In the genomic region with DNA sequence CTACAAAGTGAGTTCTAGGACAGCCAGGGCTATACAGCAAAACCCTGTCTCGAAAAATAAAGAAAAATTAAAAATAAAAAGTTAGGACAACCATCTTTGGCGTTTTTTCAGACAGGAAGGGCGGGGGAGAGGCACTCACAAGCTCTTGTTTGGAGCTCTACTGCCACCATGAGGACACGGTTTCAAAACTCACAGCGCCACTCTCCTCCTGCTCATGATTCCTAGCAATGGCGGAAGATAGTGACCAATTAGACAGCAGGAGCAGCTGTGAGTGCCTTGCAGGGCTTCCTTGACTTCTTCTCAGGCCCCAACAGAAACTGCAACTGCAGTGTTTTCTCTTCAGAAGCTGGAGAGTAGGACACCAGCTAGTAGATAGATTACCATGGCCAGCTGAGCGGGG, we compare ENCODE assay signal across 8 mouse cellular contexts.
DNase-seq lines count a peak whose midpoint lies in the region; ATAC-seq lines count a peak whose summit lies in the region.

No protein-coding gene starts in this region.

- H3K27me3 ChIP-seq in heart, embryonic 11.5 days (ENCODE audit: control insufficient read depth, insufficient read depth, low read length) = no peaks in the 10 kb centered on the region
- no peaks in the 10 kb centered on the region for H3K27me3 ChIP-seq in limb, embryonic 13.5 days
- H3K27me3 ChIP-seq in neural tube, embryonic 14.5 days (ENCODE audit: control insufficient read depth, insufficient read depth, low read length) = no peaks in the 10 kb centered on the region

- H3K4me1 ChIP-seq in heart, embryonic 11.5 days (ENCODE audit: control insufficient read depth, insufficient read depth, low read length) = no peaks in the 10 kb centered on the region
- H3K4me1 ChIP-seq in limb, embryonic 13.5 days = no peaks in the 10 kb centered on the region
- H3K4me1 ChIP-seq in neural tube, embryonic 14.5 days (ENCODE audit: control insufficient read depth, insufficient read depth, low read length) = no peaks in the 10 kb centered on the region

- H3K27ac ChIP-seq in heart, embryonic 11.5 days (ENCODE audit: low read depth, low read length) = no peak overlapping the region
- no peak overlapping the region for H3K27ac ChIP-seq in limb, embryonic 13.5 days
- H3K27ac ChIP-seq in neural tube, embryonic 14.5 days (ENCODE audit: low read depth, low read length) = no peak overlapping the region

- no peak overlapping the region for H3K9ac ChIP-seq in heart, embryonic 11.5 days (ENCODE audit: low read depth, low read length)
- H3K9ac ChIP-seq in limb, embryonic 13.5 days = no peak overlapping the region
- H3K9ac ChIP-seq in neural tube, embryonic 14.5 days (replicated peaks; ENCODE audit: low read depth, low read length) = no peak overlapping the region

- no peak overlapping the region; the same call in 1 of the 2 replicates for H3K4me3 ChIP-seq in heart, embryonic 11.5 days (ENCODE audit: low read depth, low read length)
- no peak overlapping the region for H3K4me3 ChIP-seq in limb, embryonic 13.5 days
- H3K4me3 ChIP-seq in neural tube, embryonic 14.5 days (ENCODE audit: low read depth, low read length) = no peak overlapping the region

- no peaks in the 10 kb centered on the region; the same call in none of the 2 replicates for H3K36me3 ChIP-seq in heart, embryonic 11.5 days (ENCODE audit: control insufficient read depth, insufficient read depth, low read length)
- peaks cover 25% of the 10 kb centered on the region for H3K36me3 ChIP-seq in limb, embryonic 13.5 days
- no peaks in the 10 kb centered on the region for H3K36me3 ChIP-seq in neural tube, embryonic 14.5 days (ENCODE audit: control insufficient read depth, insufficient read depth, low read length)

- WGBS in heart, embryonic 11.5 days (ENCODE audit: insufficient replicate concordance) = 60% methylated on average over 7 of the region's 7 CpGs
- WGBS in limb, embryonic 13.5 days = 63% methylated on average over 7 of the region's 7 CpGs
- WGBS in neural tube, embryonic 14.5 days = 68% methylated on average over 7 of the region's 7 CpGs

- ATAC-seq in heart, embryonic 11.5 days (replicated peaks; ENCODE audit: insufficient number of reproducible peaks, low FRiP score, low TSS enrichment) = no peak
- ATAC-seq in limb, embryonic 13.5 days (ENCODE audit: low FRiP score, low read depth) = no peak
- ATAC-seq in neural tube, embryonic 14.5 days (ENCODE audit: low read depth) = no peak; the same call in 1 of the 2 replicates
- ATAC-seq in megakaryocyte-erythroid progenitor cell, adult 5-6 weeks (replicated peaks; ENCODE audit: low FRiP score, low TSS enrichment, poor library complexity, severe bottlenecking) = no peak

- H3K9me3 ChIP-seq in heart, embryonic 11.5 days (replicated peaks; ENCODE audit: control insufficient read depth, low read length) = no peaks in the 10 kb centered on the region
- no peaks in the 10 kb centered on the region for H3K9me3 ChIP-seq in limb, embryonic 13.5 days
- no peaks in the 10 kb centered on the region for H3K9me3 ChIP-seq in neural tube, embryonic 14.5 days (ENCODE audit: control insufficient read depth, low read length)

- peak overlapping the region; percentile 19; the same call in 1 of the 2 replicates for H3K4me2 ChIP-seq in heart, embryonic 11.5 days
- H3K4me2 ChIP-seq in limb, embryonic 13.5 days (replicated peaks) = peak overlapping the region; percentile 34
- peak overlapping the region; percentile 3; the same call in 1 of the 2 replicates for H3K4me2 ChIP-seq in neural tube, embryonic 14.5 days (ENCODE audit: low read depth, low read length)

- DNase-seq in embryo, embryonic 10 days (ENCODE audit: low spot score) = peak; percentile 34
- DNase-seq in embryo, embryonic 11 days = no peak
- peak; percentile 46 for DNase-seq in ovary, adult 18-20 months (ENCODE audit: low spot score)
- DNase-seq in ovary, postnatal 10 days (ENCODE audit: low spot score) = no peak

Comparison
In these comparisons a context has a peak if more than half of its experiments do, and no peak if none do; other contexts are left out.
1. DNase-seq: peak in embryo, embryonic 10 days (single experiment) and ovary, adult 18-20 months (single experiment); none in embryo, embryonic 11 days (single experiment) and ovary, postnatal 10 days (single experiment).
2. Peak in every context shown above with its lines, with median percentiles within 50 percentile points of each other: H3K4me2 ChIP-seq.